Mouse (Mus musculus) ES-Bruce4 (cell line): ENCODE data around the gene Nprl2.

Experiments
- CTCF ChIP-seq: IDR thresholded peaks from one replicate; pipeline ENCODE4 v1.8.1; 2011; ENCODE audit warnings: low read depth, low read length
- EP300 ChIP-seq: IDR thresholded peaks from 2 replicates; pipeline ENCODE4 v1.6.1; 2011; ENCODE audit warnings: low read depth, low read length; ENCODE audit not compliant: insufficient read depth
- POLR2A ChIP-seq: IDR thresholded peaks from one replicate; pipeline ENCODE4 v1.8.1; 2011; ENCODE audit warnings: low read length; ENCODE audit not compliant: insufficient read depth

DNA sequence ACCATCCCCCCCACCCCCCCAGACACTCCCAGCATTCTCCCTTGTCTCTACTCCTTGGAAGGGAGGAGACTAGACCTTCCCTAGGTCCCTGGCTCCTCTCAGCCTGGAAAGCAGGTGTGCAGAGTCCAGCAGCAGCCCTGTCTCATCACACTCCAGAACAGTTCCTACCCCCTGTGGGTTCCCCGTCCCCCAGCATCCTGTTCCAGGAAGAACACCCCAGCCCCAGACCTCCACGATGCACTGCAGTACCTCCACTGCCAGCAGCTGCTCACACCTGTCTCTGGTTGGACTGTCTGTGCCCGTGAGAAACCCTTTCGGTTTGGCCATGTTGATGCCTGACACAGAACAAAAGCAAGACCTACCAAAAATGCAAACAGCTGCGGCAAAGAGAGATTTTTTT is 20.8 kb upstream of the Nprl2 start:
- no peak for TF ChIP-seq CTCF
- no peak for TF ChIP-seq POLR2A
- TF ChIP-seq EP300 = no peak
